Mouse (Mus musculus): Measurements from ENCODE around the gene Mgll. TPM values are rescaled to one million over a fixed set of nuclear protein-coding genes. Genes with fewer than 3 reads are reported as not detected.

Mgll gene
- total RNA-seq, 4 experiments from 2014 or later = 25.6 to 43.3 (median 29.4) TPM

Other genes starting within 250 kb of the Mgll start
- gene Sec61a1, start 205.5 kb upstream of the Mgll start, total RNA-seq (2022) = 10 to 100 TPM; 11.0 to 17.2 (median 14.6) TPM
- gene Kbtbd12, start 86.5 kb upstream of the Mgll start, total RNA-seq (2022) = 10 to 100 TPM; 77.2 to 99.2 (median 91.8) TPM
- 10 to 100 TPM; 21.1 to 25.9 (median 22.0) TPM for gene Abtb1, start 117.6 kb downstream of the Mgll start, total RNA-seq (2022)
- 10 to 100 TPM; 66.1 to 68.8 (median 66.9) TPM for gene Podxl2, start 150.6 kb downstream of the Mgll start, total RNA-seq (2022)
- gene Mcm2, start 174.4 kb downstream of the Mgll start, total RNA-seq (2022) = 1 to 10 TPM; 5.9 to 9.6 (median 7.8) TPM
- gene Tpra1, start 177.8 kb downstream of the Mgll start, total RNA-seq (2022) = 10 to 100 TPM; 22.8 to 25.8 (median 24.8) TPM

Data from gastrocnemius, adult 8-10 months (tissue).